Mouse (Mus musculus) bone marrow, adult 2 months (tissue): ENCODE data around the gene Ddah2. TPM values are rescaled to one million over a fixed set of nuclear protein-coding genes. Genes with fewer than 3 reads are reported as not detected.

Experiments
- H3K27ac ChIP-seq: fragments of 200-500 bp; 2 replicates; pipeline ENCODE4 v1.5.1; 2012; ENCODE audit warnings: low read depth, mild to moderate bottlenecking, control low read depth, inconsistent platforms, low read length; ENCODE audit not compliant: control insufficient read depth, poor library complexity, insufficient read depth
- H3K4me1 ChIP-seq: fragments of 200-500 bp; 2 replicates; pipeline ENCODE4 v1.6.1; 2011; ENCODE audit warnings: low read length; ENCODE audit not compliant: control insufficient read depth, insufficient read depth
- H3K4me3 ChIP-seq: fragments of 200-500 bp; replicated peaks from 2 replicates; pipeline ENCODE3; 2011; ENCODE audit warnings: mild to moderate bottlenecking, low read depth, low read length, control low read depth; ENCODE audit not compliant: control insufficient read depth
- CTCF ChIP-seq: fragments of 200-500 bp; IDR thresholded peaks from 2 replicates; pipeline ENCODE4 v1.5.1; 2011; ENCODE audit warnings: low read length, control low read depth; ENCODE audit not compliant: control insufficient read depth, insufficient read depth
- POLR2A ChIP-seq: fragments of 200-500 bp; IDR thresholded peaks from 2 replicates; pipeline ENCODE4 v1.6.1; 2011; ENCODE audit warnings: low read depth, mild to moderate bottlenecking, control low read depth, low read length, borderline replicate concordance; ENCODE audit not compliant: control insufficient read depth
- WGBS: fragments of 180-500 bp; shearing (Covaris S2); methylation state at CpG from one replicate; pipeline ENCODE4 v1.1.7; 2018; 5-methylcytosine and 5-hydroxymethylcytosine counted together
- polyA plus RNA-seq: library from polyadenylated mRNA; stranded (reverse); fragments of >200 nt; gene quantifications from 2 replicates; pipeline ENCODE4 v1.2.4, GENCODE M21; 2011; ENCODE audit warnings: low replicate concordance; ENCODE audit not compliant: missing spikeins, insufficient read depth, insufficient read length

The Ddah2 gene
- polyA plus RNA-seq, 1 experiment: 12.5 TPM

GRCm38 (mm10) chr17:35080710-35081109 is 21.9 kb downstream of the Ddah2 start:
- Histone ChIP-seq H3K4me3 (no peak overlapping the region), H3K27ac (no peak overlapping the region), H3K4me1 (peaks cover 5% of the 10 kb centered on the region; the same call in 1 of the 2 replicates)
- WGBS: 86% methylated on average over 4 of the region's 4 CpGs
- TF ChIP-seq POLR2A (no peak), CTCF (no peak)

GRCm38 (mm10) chr17:35082841-35083576 is 24.2 kb downstream of the Ddah2 start:
- no peak overlapping the region for H3K4me3 ChIP-seq
- no peak overlapping the region for H3K27ac ChIP-seq
- WGBS: 91% methylated on average over 16 of the region's 16 CpGs
- peaks cover 1% of the 10 kb centered on the region; the same call in 1 of the 2 replicates for H3K4me1 ChIP-seq
- TF ChIP-seq POLR2A (no peak), CTCF (no peak)

DNA sequence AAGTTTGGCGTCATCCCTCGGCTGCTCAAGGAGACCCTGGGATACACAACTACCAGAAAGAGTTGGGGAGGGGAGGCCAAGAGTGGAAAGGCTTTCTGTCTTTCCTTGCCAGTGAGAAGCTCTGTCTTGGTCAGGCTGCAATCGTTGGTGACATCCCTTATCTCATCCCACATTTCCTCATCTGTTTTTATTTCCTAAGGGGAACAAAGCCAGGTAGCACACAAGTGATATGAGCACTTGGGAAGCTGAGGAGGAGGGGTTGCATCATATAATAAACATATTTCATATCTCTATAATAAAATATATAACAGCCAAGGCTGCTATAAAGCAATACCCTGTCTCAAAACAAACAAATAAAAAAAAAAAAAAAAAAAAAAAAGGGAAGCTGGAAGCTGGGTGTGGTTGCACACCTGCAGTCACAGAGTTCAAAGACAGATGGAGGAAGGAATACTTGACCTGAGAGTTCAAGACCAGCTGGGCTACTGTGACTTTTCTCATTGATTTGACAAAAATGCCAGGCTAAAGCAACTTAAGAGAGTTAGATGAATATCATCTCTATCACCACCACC is 25.2 kb downstream of the Ddah2 start:
- no peak overlapping the region for H3K4me3 ChIP-seq
- TF ChIP-seq POLR2A (no peak), CTCF (no peak)
- H3K4me1 ChIP-seq: no peaks in the 10 kb centered on the region; the same call in none of the 2 replicates
- WGBS: 57% methylated on average over 3 of the region's 3 CpGs
- H3K27ac ChIP-seq: no peak overlapping the region

DNA sequence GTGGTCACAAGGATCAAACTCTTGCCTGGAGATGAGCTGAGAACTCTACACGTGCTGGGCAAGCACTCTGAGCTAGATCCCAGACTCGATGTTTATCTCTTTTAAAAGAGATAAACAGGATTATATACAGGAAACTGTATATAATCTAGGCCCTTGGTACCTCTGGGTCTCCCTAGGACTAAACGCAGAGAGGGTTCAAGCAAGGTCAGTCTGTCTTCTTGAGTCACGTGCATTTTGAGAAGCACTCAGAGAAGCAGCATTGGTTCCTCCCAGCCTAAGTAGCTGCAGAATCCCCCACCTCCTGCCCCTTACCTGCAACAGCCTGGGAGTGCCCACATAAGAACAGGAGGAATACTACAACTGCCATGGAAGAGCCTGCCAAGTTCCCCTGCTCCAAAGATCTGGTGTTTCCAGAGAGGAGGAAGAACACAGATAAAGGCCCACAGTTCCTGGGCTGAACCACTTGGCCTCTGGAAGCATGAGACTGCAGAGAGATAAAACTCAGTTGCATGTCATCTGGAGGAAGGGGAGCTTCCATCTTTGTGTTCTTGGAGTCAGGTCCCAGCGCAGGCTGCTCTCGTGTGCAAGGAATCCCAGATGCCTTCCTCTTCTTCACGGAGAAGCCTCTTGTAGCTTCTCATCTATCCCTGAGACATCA is 26.5 kb downstream of the Ddah2 start, which contains the start of gene Ly6g6f:
Ly6g6f (minus strand) TSS at position 403 of the 658 bp plus-strand sequence.
- WGBS: 59% methylated on average over 7 of the region's 7 CpGs
- no peak for TF ChIP-seq CTCF
- no peak for TF ChIP-seq POLR2A
- Histone ChIP-seq H3K4me3 (peak within 1 kb of the TSS; percentile 15), H3K27ac (0 out of 2 replicates have a peak within 1 kb of the TSS, but pooled peaks have one; percentile 9), H3K4me1 (no peaks in the 10 kb centered on the region; the same call in none of the 2 replicates)

DNA sequence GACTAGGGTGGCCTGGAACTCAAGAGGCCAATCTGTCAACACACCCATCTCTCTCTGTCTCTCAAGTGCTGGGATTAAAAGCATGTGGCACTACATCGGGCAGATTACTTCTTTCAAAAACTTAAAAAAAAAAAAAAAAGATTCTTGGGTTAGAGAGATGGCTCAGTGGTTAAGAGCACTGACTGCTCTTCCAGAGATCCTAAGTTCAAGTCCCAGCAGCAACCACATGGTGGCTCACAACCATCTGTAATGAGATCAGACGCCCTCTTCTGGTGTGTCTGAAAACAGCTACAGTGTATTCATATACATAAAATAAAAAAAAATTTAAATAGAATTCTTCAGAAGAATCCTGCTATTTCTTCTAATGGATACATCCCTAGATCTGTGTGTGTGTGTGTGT is 29.3 kb downstream of the Ddah2 start:
- Histone ChIP-seq H3K27ac (no peak overlapping the region), H3K4me1 (no peaks in the 10 kb centered on the region; the same call in none of the 2 replicates), H3K4me3 (no peak overlapping the region)
- no peak for TF ChIP-seq POLR2A
- no peak for TF ChIP-seq CTCF
- 31% methylated on average over 2 of the region's 2 CpGs for WGBS

DNA sequence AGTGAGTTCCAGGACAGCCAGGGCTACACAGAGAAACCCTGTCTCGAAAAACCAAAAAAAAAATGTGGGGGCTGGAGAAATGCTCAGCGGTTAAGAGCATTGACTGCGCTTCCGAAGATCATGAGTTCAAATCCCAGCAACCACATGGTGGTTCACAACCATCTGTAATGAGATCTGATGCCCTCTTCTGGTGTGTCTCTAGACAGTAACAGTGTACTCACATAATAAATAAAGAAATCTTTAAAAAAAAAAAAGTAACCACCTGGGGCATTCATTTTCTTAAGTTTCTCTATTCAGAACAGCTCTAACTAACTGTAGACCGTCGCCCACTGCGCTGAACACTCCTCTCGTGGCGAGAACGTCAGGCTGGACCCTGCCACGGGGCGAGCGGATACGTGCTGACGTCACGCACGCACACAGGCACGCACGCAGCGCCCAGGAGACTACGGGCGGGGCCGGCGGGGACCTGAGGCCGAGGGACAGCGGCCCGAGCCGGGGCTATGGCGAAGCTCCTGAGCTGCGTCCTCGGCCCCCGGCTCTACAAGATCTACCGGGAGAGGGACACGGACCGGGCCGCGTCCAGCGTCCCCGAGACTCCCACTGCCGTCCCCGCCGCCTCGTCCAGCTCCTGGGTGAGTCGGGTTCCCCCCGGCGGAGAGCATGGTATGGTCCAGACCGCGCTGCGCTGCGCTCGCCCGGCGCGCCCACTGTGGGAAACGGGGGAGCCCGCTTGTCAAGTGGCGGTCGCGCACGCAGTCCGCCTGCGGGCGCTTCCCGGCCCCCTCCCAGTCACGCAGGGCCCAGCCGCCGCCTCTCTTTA is 30.2 kb downstream of the Ddah2 start, which contains the start of gene Abhd16a:
Abhd16a (plus strand) TSS at position 439 of the 820 bp plus-strand sequence.
- H3K27ac ChIP-seq: peak within 1 kb of the TSS; percentile 97
- TF ChIP-seq CTCF: no peak
- TF ChIP-seq POLR2A: peak; percentile 82; the same call in 1 of the 2 replicates
- peak within 1 kb of the TSS; percentile 71 for H3K4me3 ChIP-seq
- WGBS: 2% methylated on average over 67 of the region's 67 CpGs
- H3K4me1 ChIP-seq: no peaks in the 10 kb centered on the region; the same call in none of the 2 replicates

DNA sequence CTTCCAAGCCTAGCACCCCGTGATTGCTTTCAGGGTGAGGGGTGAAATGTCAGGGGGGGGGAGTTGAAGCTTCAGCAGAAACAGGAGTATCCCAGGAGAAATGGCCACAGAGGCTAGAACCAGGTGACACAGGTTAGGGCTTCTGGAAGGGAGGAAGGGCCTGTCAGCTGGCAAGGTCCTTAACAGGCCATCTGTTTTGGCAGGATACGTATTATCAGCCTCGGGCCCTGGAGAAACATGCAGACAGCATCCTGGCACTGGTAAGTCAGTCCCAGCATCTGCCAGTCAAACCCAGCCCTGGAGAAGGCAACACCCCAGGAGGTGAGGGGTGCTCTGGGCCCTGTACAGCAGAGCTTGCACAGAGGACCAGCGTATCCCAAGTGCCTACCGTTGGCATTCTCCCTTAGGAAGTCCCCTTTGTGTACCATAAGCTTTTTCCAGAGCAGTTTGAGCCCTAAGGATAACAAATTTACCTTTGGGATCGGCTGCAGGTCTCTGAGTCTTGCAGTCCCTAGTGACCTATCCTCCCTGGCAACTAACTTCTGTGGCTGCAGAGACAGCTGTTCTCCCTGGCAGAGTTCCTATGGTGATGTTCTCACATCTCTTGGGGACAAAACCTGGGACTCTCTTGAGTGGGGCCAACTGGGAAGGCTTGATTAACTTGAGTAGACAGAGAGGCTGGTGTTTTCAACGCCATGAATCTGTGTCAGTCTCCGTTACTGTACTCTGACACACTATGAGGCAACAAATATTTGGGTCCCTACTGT is 31.5 kb downstream of the Ddah2 start:
- Histone ChIP-seq H3K4me3 (peak overlapping the region; percentile 44), H3K27ac (peak overlapping the region; percentile 14), H3K4me1 (no peaks in the 10 kb centered on the region; the same call in 1 of the 2 replicates)
- 65% methylated on average over 8 of the region's 8 CpGs for WGBS
- TF ChIP-seq POLR2A: peak; percentile 50; the same call in 1 of the 2 replicates
- no peak for TF ChIP-seq CTCF
